Mouse (Mus musculus) heart, embryonic 10.5 days (tissue): ENCODE results near the gene Rpl22. TPM values are rescaled to one million over a fixed set of nuclear protein-coding genes. Genes with fewer than 3 reads are reported as not detected.

Experiments
- DNase-seq: peaks from one replicate; pipeline ENCODE4 v3.0.0-alpha.2; 2017; ENCODE audit warnings: low spot score
- H3K27ac ChIP-seq: fragments of 300-500 bp; sonication (generic); 2 replicates; pipeline ENCODE4 v1.5.1; 2016; ENCODE audit warnings: mild to moderate bottlenecking
- H3K27me3 ChIP-seq: fragments of 300-500 bp; sonication (generic); 2 replicates; pipeline ENCODE4 v1.6.1; 2016; ENCODE audit warnings: mild to moderate bottlenecking; ENCODE audit not compliant: poor library complexity, insufficient read depth, severe bottlenecking
- H3K36me3 ChIP-seq: fragments of 300-500 bp; sonication (generic); 2 replicates; pipeline ENCODE4 v1.6.1; 2016; ENCODE audit warnings: mild to moderate bottlenecking, moderate library complexity
- H3K4me1 ChIP-seq: fragments of 300-500 bp; sonication (generic); 2 replicates; pipeline ENCODE4 v1.6.1; 2016; ENCODE audit warnings: mild to moderate bottlenecking
- H3K4me3 ChIP-seq: fragments of 300-500 bp; sonication (generic); 2 replicates; pipeline ENCODE4 v1.5.1; 2016; ENCODE audit warnings: mild to moderate bottlenecking, moderate library complexity
- H3K9me3 ChIP-seq: fragments of 300-500 bp; sonication (generic); 2 replicates; pipeline ENCODE4 v1.6.1; 2016; ENCODE audit warnings: mild to moderate bottlenecking, moderate library complexity
- WGBS: fragments of 180-500 bp; shearing (Covaris S2); methylation state at CpG from one replicate; pipeline ENCODE4 v1.1.7; 2016; 5-methylcytosine and 5-hydroxymethylcytosine counted together
- polyA plus RNA-seq: library from polyadenylated mRNA; unstranded; fragments of >200 nt; fragmentation: Nextera tagmentation; extraction: Ambion mirVana; gene quantifications from 2 replicates; pipeline ENCODE4 v1.2.1, GENCODE M21; 2016

The Rpl22 gene
- polyA plus RNA-seq, 1 experiment from 2014 or later: 301 TPM

GRCm38 (mm10) chr4:152303172-152303571 lies 22.4 kb upstream of the Rpl22 start:
- Histone ChIP-seq H3K27ac (no peak overlapping the region), H3K4me1 (peaks cover 8% of the 10 kb centered on the region), H3K27me3 (no peaks in the 10 kb centered on the region), H3K9me3 (no peaks in the 10 kb centered on the region), H3K4me3 (no peak overlapping the region), H3K36me3 (peaks cover 67% of the 10 kb centered on the region)
- DNase-seq: no peak
- WGBS: 94% methylated on average over 10 of the region's 10 CpGs

- Histone ChIP-seq H3K4me3 (no peak overlapping the region), H3K27ac (no peak overlapping the region), H3K4me1 (no peaks in the 10 kb centered on the region), H3K9me3 (no peaks in the 10 kb centered on the region), H3K27me3 (peaks cover 7% of the 10 kb centered on the region; the same call in 1 of the 2 replicates), H3K36me3 (peaks cover 78% of the 10 kb centered on the region)
- no peak for DNase-seq
- WGBS: 89% methylated on average over 6 of the region's 6 CpGs
These were observed 20.9 kb upstream of the Rpl22 start for GRCm38 (mm10) chr4:152304685-152305084.

- 83% methylated on average over 6 of the region's 6 CpGs for WGBS
- peaks cover 73% of the 10 kb centered on the region for H3K36me3 ChIP-seq
These were observed 19.6 kb upstream of the Rpl22 start for GRCm38 (mm10) chr4:152305991-152306390.

GRCm38 (mm10) chr4:152307542-152307941 lies 18.0 kb upstream of the Rpl22 start:
- Histone ChIP-seq H3K36me3 (peaks cover 64% of the 10 kb centered on the region), H3K27me3 (peaks cover 36% of the 10 kb centered on the region), H3K4me3 (no peak overlapping the region), H3K9me3 (no peaks in the 10 kb centered on the region), H3K27ac (no peak overlapping the region), H3K4me1 (peaks cover 5% of the 10 kb centered on the region)
- 74% methylated on average over 9 of the region's 9 CpGs for WGBS
- no peak for DNase-seq

More at GRCm38 (mm10) chr4:152305991-152306390, 19.6 kb upstream of the Rpl22 start:
- H3K9me3 ChIP-seq: no peaks in the 10 kb centered on the region
- peaks cover 20% of the 10 kb centered on the region for H3K27me3 ChIP-seq
- no peak overlapping the region for H3K4me3 ChIP-seq
- no peak overlapping the region for H3K27ac ChIP-seq
- H3K4me1 ChIP-seq: no peaks in the 10 kb centered on the region
- no peak for DNase-seq

- DNase-seq: no peak
- Histone ChIP-seq H3K27ac (no peak overlapping the region), H3K36me3 (peaks cover 39% of the 10 kb centered on the region; the same call in 1 of the 2 replicates), H3K27me3 (peaks cover 82% of the 10 kb centered on the region), H3K9me3 (no peaks in the 10 kb centered on the region), H3K4me3 (peak overlapping the region; percentile 46; the same call in 1 of the 2 replicates), H3K4me1 (peaks cover 38% of the 10 kb centered on the region)
- 4% methylated on average over 14 of the region's 14 CpGs for WGBS
These were observed 13.4 kb upstream of the Rpl22 start for GRCm38 (mm10) chr4:152312186-152312585.

- Histone ChIP-seq H3K4me3 (peak overlapping the region; percentile 46), H3K36me3 (peaks cover 30% of the 10 kb centered on the region; the same call in 1 of the 2 replicates), H3K27me3 (peaks cover 93% of the 10 kb centered on the region), H3K27ac (peak overlapping the region; percentile 17; the same call in 1 of the 2 replicates), H3K9me3 (no peaks in the 10 kb centered on the region), H3K4me1 (peaks cover 48% of the 10 kb centered on the region)
- WGBS: under 1% methylated on average over 29 of the region's 29 CpGs
- DNase-seq: no peak
These were observed 12.3 kb upstream of the Rpl22 start for GRCm38 (mm10) chr4:152313211-152313632.

- peak overlapping the region; percentile 46 for H3K4me3 ChIP-seq
- no peak for DNase-seq
- H3K4me1 ChIP-seq: peaks cover 55% of the 10 kb centered on the region
- H3K9me3 ChIP-seq: no peaks in the 10 kb centered on the region
- H3K27me3 ChIP-seq: peaks cover 96% of the 10 kb centered on the region
- no peak overlapping the region for H3K27ac ChIP-seq
- H3K36me3 ChIP-seq: peaks cover 24% of the 10 kb centered on the region; the same call in 1 of the 2 replicates
These were observed 11.6 kb upstream of the Rpl22 start for GRCm38 (mm10) chr4:152313934-152314333.

GRCm38 (mm10) chr4:152315498-152316213 lies 9.9 kb upstream of the Rpl22 start:
- WGBS: 2% methylated on average over 43 of the region's 43 CpGs
- Histone ChIP-seq H3K27ac (0 out of 2 replicates have a peak overlapping the region, but pooled peaks have one; percentile 44), H3K9me3 (no peaks in the 10 kb centered on the region), H3K4me3 (peak overlapping the region; percentile 59), H3K36me3 (peaks cover 10% of the 10 kb centered on the region; the same call in 1 of the 2 replicates), H3K27me3 (peaks cover 79% of the 10 kb centered on the region), H3K4me1 (peaks cover 57% of the 10 kb centered on the region)
- no peak for DNase-seq

GRCm38 (mm10) chr4:152317631-152318033 lies 7.9 kb upstream of the Rpl22 start:
- H3K9me3 ChIP-seq: no peaks in the 10 kb centered on the region
- peak overlapping the region; percentile 84 for H3K27ac ChIP-seq
- no peak for DNase-seq
- peak overlapping the region; percentile 53 for H3K4me3 ChIP-seq
- peaks cover 66% of the 10 kb centered on the region for H3K27me3 ChIP-seq
- WGBS: 43% methylated on average over 6 of the region's 6 CpGs
- peaks cover 3% of the 10 kb centered on the region; the same call in 1 of the 2 replicates for H3K36me3 ChIP-seq
- H3K4me1 ChIP-seq: peaks cover 51% of the 10 kb centered on the region

GRCm38 (mm10) chr4:152318517-152319234 lies 6.9 kb upstream of the Rpl22 start, which contains the start of gene Rnf207:
Gene Rnf207, minus strand, starts transcription at chr4:152318993.
- H3K36me3 ChIP-seq: peaks cover 3% of the 10 kb centered on the region; the same call in 1 of the 2 replicates
- peak; percentile 85 for DNase-seq
- H3K27me3 ChIP-seq: peaks cover 55% of the 10 kb centered on the region
- H3K4me1 ChIP-seq: peaks cover 40% of the 10 kb centered on the region
- 1% methylated on average over 26 of the region's 26 CpGs for WGBS
- peak within 1 kb of the TSS; percentile 53 for H3K4me3 ChIP-seq
- H3K27ac ChIP-seq: peak within 1 kb of the TSS; percentile 84
- no peaks in the 10 kb centered on the region for H3K9me3 ChIP-seq

- 56% methylated on average over 5 of the region's 5 CpGs for WGBS
- DNase-seq: no peak
- Histone ChIP-seq H3K36me3 (no peaks in the 10 kb centered on the region), H3K27me3 (peaks cover 27% of the 10 kb centered on the region), H3K27ac (no peak overlapping the region), H3K4me3 (no peak overlapping the region), H3K9me3 (no peaks in the 10 kb centered on the region), H3K4me1 (peaks cover 22% of the 10 kb centered on the region)
These were observed 4.1 kb upstream of the Rpl22 start for GRCm38 (mm10) chr4:152321464-152321863.

GRCm38 (mm10) chr4:152324641-152325562 lies 640 bp upstream of the Rpl22 start:
- Histone ChIP-seq H3K4me3 (peak overlapping the region; percentile 95), H3K4me1 (peaks cover 14% of the 10 kb centered on the region), H3K9me3 (no peaks in the 10 kb centered on the region), H3K36me3 (peaks cover 28% of the 10 kb centered on the region), H3K27ac (peak overlapping the region; percentile 94), H3K27me3 (peaks cover 7% of the 10 kb centered on the region; the same call in 1 of the 2 replicates)
- 43% methylated on average over 16 of the region's 16 CpGs for WGBS
- DNase-seq: no peak
